ENCODE assay signal across 28 mouse cellular contexts in the genomic region with DNA sequence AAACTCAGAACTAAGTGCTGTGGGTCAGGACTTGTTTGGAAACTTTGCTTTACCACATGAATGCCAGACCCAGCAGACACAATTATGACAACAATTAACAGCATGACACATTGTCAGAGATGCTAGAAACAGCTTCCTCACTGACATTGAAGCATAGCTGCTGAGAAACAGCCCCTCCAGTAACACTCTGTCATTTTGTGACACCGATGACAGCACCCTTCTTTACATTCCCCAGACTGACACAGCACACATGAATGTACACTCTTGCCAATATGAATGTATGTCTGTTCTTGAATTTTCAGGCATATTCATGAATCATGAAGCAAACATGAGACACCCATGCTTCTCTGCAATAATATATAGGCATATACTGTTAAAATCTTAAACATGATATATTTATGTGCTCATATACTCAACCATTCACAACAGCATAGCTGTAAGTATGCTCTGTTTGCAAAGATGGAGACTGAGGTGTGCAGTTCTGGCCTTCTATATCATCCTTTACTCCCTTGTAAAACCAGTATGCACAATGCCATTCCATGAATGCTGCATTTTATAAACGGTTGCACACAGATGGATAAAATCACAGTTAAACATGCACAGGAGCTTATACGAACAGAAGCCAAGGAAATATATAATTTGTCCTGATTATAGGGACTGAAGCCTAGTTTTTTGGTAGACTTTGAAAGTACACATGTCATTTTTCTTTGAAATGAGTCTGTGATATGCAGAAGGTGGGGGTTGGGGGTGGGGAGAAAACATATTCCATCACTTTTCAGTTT.
"Had no signal": no experiment of that assay in that cellular context is flagged by ENCODE, and none has a peak within 500 bp of the region (broad histone marks: within the 10 kb centered on the region; RNA-seq: fewer than 3 reads in every experiment).

No protein-coding gene starts in this region.

- H3K36me3 ChIP-seq: heart, embryonic 10.5 days; heart, embryonic 12.5 days; hindbrain, embryonic 10.5 days; hindbrain, embryonic 12.5 days; intestine, embryonic 15.5 days; limb, embryonic 10.5 days; limb, embryonic 12.5 days; liver, embryonic 13.5 days; liver, embryonic 15.5 days had no signal

- H3K4me2 ChIP-seq: heart, embryonic 12.5 days; hindbrain, embryonic 12.5 days; hindbrain, embryonic 14.5 days; intestine, embryonic 15.5 days; limb, embryonic 12.5 days; liver, embryonic 11.5 days; liver, embryonic 13.5 days; liver, embryonic 15.5 days had no signal

- H3K9ac ChIP-seq: heart, embryonic 12.5 days; hindbrain, embryonic 12.5 days; hindbrain, embryonic 14.5 days; intestine, embryonic 15.5 days; limb, embryonic 12.5 days; liver, embryonic 13.5 days; liver, embryonic 15.5 days; liver, postnatal 0 days had no signal

- H3K27me3 ChIP-seq: heart, embryonic 12.5 days; hindbrain, embryonic 12.5 days; intestine, embryonic 15.5 days; limb, embryonic 12.5 days; liver, embryonic 13.5 days; liver, embryonic 15.5 days had no signal

- H3K4me3 ChIP-seq: heart, embryonic 10.5 days; heart, embryonic 12.5 days; hindbrain, embryonic 10.5 days; hindbrain, embryonic 12.5 days; intestine, embryonic 15.5 days; layer of hippocampus, adult 2 months; left cerebral cortex, adult 2 months; limb, embryonic 10.5 days; limb, embryonic 12.5 days; liver, embryonic 13.5 days; liver, embryonic 15.5 days had no signal

- H3K27ac ChIP-seq: heart, embryonic 10.5 days; hindbrain, embryonic 10.5 days; hindbrain, embryonic 12.5 days; hindbrain, embryonic 14.5 days; intestine, embryonic 15.5 days; layer of hippocampus, adult 2 months; left cerebral cortex, adult 2 months; limb, embryonic 10.5 days; limb, embryonic 12.5 days; liver, embryonic 13.5 days; liver, embryonic 15.5 days had no signal

- DNase-seq: gastrocnemius, postnatal 10 days; gastrocnemius, postnatal 25 days; heart, adult 18-20 months; heart, postnatal 10 days; heart, postnatal 4 days; kidney, adult 18-20 months; kidney, adult 8-10 months; kidney, postnatal 10 days; kidney, postnatal 25 days; kidney, postnatal 4 days; liver; liver, embryonic 13.5 days; liver, postnatal 0 days had no signal

- H3K4me1 ChIP-seq: heart, embryonic 10.5 days; heart, embryonic 12.5 days; hindbrain, embryonic 10.5 days; hindbrain, embryonic 12.5 days; intestine, embryonic 15.5 days; limb, embryonic 10.5 days; limb, embryonic 12.5 days; liver, embryonic 13.5 days; liver, embryonic 15.5 days had no signal

- ATAC-seq: hindbrain, embryonic 16.5 days; inflammation-experienced regulatory T-cells, adult 6 months; intestine, embryonic 15.5 days; intestine, postnatal 0 days; liver, postnatal 0 days had no signal

- H3K9me3 ChIP-seq: heart, embryonic 10.5 days; heart, embryonic 12.5 days; hindbrain, embryonic 10.5 days; hindbrain, embryonic 12.5 days; intestine, embryonic 15.5 days; limb, embryonic 10.5 days; limb, embryonic 12.5 days; liver, embryonic 13.5 days; liver, embryonic 15.5 days had no signal
